Mouse (Mus musculus): ENCODE results near the gene Tubb2a.

DNA sequence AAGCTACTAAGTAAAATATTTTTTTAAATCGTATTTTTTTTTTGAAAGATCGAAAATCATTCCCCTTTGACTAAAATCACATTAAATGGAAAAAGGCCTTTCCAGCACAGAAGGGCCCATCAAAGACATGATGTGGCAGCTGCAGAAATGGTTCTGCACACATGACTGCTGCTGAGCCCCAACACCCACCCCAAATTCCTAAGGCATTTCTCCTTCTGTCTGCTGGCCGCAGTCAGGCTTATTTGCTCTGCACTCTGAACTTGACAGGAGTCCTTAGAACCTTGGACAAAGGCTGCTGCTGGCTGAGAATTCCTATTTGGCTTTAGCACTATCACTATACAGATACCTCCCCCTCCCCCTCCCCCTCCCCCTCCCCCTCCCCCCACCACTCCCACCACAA is 5.0 kb downstream of the Tubb2a start:
- TF ChIP-seq POLR2A (IDR thresholded peaks at IDR 0.05; ENCODE audit: extremely low read depth, insufficient read depth, low read length) (no peak), CTCF (IDR thresholded peaks at IDR 0.05; ENCODE audit: low read depth, low read length) (no peak)

All from liver, adult 2 months (tissue).